Mouse (Mus musculus) adrenal gland, postnatal 10 days (tissue): ENCODE data around the gene Cep295nl. TPM values are rescaled to one million over a fixed set of nuclear protein-coding genes. Genes with fewer than 3 reads are reported as not detected.

Experiments
- DNase-seq: peaks from one replicate; pipeline ENCODE4 v3.0.0; 2021; ENCODE audit warnings: mixed read lengths
- total RNA-seq, 2 experiments: library from RNA; stranded (reverse); gene quantifications; 2 replicates each; pipeline ENCODE4 v1.2.3; 2021

Cep295nl gene
- total RNA-seq, 2 experiments from 2014 or later: 0.60 to 1.2 TPM

- peak; percentile 90 for DNase-seq
Observed at GRCm38 (mm10) chr11:118355205-118355604, 12.9 kb upstream of the Cep295nl start.

GRCm38 (mm10) chr11:118354636-118355191 is 12.4 kb upstream of the Cep295nl start:
- peak; percentile 40 for DNase-seq

GRCm38 (mm10) chr11:118349494-118349893 is 7.2 kb upstream of the Cep295nl start:
- DNase-seq: no peak

GRCm38 (mm10) chr11:118348877-118349276 is 6.6 kb upstream of the Cep295nl start:
- DNase-seq: peak; percentile 51

- DNase-seq: no peak
Observed at GRCm38 (mm10) chr11:118348419-118348818, 6.1 kb upstream of the Cep295nl start.

- no peak for DNase-seq
Observed at GRCm38 (mm10) chr11:118347911-118348310, 5.6 kb upstream of the Cep295nl start.

- DNase-seq: no peak
Observed at GRCm38 (mm10) chr11:118347391-118347790, 5.1 kb upstream of the Cep295nl start.

- DNase-seq: no peak
Observed at GRCm38 (mm10) chr11:118346395-118347096, 4.2 kb upstream of the Cep295nl start.

- DNase-seq: peak; percentile 54
Observed at GRCm38 (mm10) chr11:118345693-118346092, 3.4 kb upstream of the Cep295nl start.

GRCm38 (mm10) chr11:118343629-118344028 is 1.3 kb upstream of the Cep295nl start:
- no peak for DNase-seq

GRCm38 (mm10) chr11:118337491-118338168 is 4.7 kb downstream of the Cep295nl start:
- no peak for DNase-seq

- DNase-seq: no peak
Observed at GRCm38 (mm10) chr11:118333431-118333830, 8.9 kb downstream of the Cep295nl start.

- no peak for DNase-seq
Observed at GRCm38 (mm10) chr11:118332376-118332775, 9.9 kb downstream of the Cep295nl start.

GRCm38 (mm10) chr11:118330777-118331176 is 11.5 kb downstream of the Cep295nl start:
- no peak for DNase-seq

- no peak for DNase-seq
Observed at GRCm38 (mm10) chr11:118330361-118330760, 11.9 kb downstream of the Cep295nl start.

GRCm38 (mm10) chr11:118328947-118329346 is 13.4 kb downstream of the Cep295nl start:
- DNase-seq: no peak

- DNase-seq: no peak
Observed at GRCm38 (mm10) chr11:118328511-118328910, 13.8 kb downstream of the Cep295nl start.

- peak; percentile 55 for DNase-seq
Observed at GRCm38 (mm10) chr11:118326991-118327971, 15.0 kb downstream of the Cep295nl start.

GRCm38 (mm10) chr11:118326491-118326890 is 15.8 kb downstream of the Cep295nl start:
- no peak for DNase-seq

- DNase-seq: no peak
Observed at GRCm38 (mm10) chr11:118324541-118324940, 17.8 kb downstream of the Cep295nl start.

GRCm38 (mm10) chr11:118323974-118324373 is 18.3 kb downstream of the Cep295nl start:
- DNase-seq: no peak

GRCm38 (mm10) chr11:118322647-118323046 is 19.7 kb downstream of the Cep295nl start:
- no peak for DNase-seq
